Mouse (Mus musculus) myocyte (in vitro differentiated cells): ENCODE data around the gene Vwc2.

Source experiments
- POLR2A ChIP-seq: IDR thresholded peaks from one replicate; pipeline ENCODE4 v1.6.1; 2011; ENCODE audit warnings: low read depth, mild to moderate bottlenecking, control low read depth, moderate library complexity; ENCODE audit not compliant: insufficient read length
- TCF12 ChIP-seq: IDR thresholded peaks from one replicate; pipeline ENCODE4 v1.6.1; 2011; ENCODE audit warnings: mild to moderate bottlenecking, control low read depth; ENCODE audit not compliant: poor library complexity, insufficient read depth, severe bottlenecking
- USF1 ChIP-seq: IDR thresholded peaks from one replicate; pipeline ENCODE4 v1.6.1; 2011; ENCODE audit warnings: low read depth, mild to moderate bottlenecking, control low read depth, moderate library complexity

DNA sequence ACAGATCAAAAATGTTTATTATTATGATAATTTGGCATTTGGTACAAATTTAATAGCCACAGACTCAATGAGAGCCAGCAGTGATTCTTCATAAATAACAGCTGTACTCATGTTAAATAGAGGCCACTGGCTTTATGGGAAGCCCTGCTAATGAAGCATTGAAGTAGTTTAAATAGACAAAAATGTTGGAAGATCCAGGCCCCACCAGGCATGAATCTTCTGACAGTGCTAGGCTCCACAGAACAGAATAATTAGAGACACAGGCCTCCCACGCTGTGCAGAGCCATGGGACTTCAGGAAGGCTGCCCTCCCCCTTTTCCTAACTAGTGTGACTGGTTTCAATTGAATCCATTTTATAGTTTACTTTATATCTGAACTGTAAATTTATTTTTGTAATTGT, 11.8 kb upstream of the Vwc2 start:
- TF ChIP-seq POLR2A (no peak), USF1 (no peak), TCF12 (no peak)
